Mouse (Mus musculus) cerebellum, adult 2 months (tissue): ENCODE measurements at regions not wholly inside any gene's neighbourhood (a gene's known extent, or its start where the extent isn't known, plus 50 kb on each side); places are given as distances from the start of the nearest gene placed in this dataset.

Experiments used
- CTCF ChIP-seq: fragments of 200-500 bp; IDR thresholded peaks from 2 replicates; pipeline ENCODE4 v1.5.1; 2011; ENCODE audit warnings: low read depth, mild to moderate bottlenecking, control low read depth, low read length, moderate library complexity, borderline replicate concordance; ENCODE audit not compliant: insufficient read depth
- POLR2A ChIP-seq: fragments of 200-500 bp; IDR thresholded peaks from 2 replicates; pipeline ENCODE4 v1.6.1; 2011; ENCODE audit warnings: low read length, control low read depth, borderline replicate concordance; ENCODE audit not compliant: insufficient read depth

- TF ChIP-seq POLR2A = no peak
- TF ChIP-seq CTCF = no peak
Measured at GRCm38 (mm10) chr10:24410885-24411284, 184.4 kb upstream of the Ccn2 start.
